Mouse (Mus musculus): ENCODE results near the gene Prkcq.
"Not testable (repeated sequence)": the region's sequence is repeated elsewhere in the genome, so short reads cannot be mapped to it uniquely, and the experiment has no call there.

Gene Prkcq

DNA sequence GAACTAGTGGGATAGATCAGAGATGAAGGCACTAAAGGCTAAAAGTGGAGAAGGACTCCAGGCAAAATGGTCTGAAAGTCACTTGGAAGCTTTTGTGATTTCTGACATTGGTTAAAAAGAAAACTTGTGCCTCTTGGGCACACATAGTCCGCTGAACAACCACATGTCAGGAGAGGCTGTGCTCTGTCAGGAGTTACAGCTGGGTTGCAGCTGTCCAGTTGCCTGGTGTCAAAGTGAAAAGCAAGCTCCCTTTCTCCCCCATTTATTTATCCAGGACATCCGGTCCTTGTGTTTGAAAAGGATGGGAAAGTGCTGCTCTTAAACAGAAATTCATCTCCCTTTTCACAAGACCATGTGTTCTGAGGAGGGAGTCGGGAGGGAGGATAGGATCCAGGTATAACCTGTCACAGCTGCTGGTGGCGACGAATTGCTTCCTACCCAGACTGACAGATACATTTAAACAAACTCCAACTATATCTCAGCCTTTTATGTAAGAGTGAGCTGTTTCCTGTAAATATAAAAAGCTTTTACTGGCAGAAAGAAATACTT, 122.8 kb downstream of the Prkcq start:
- DNase-seq: no peak

DNA sequence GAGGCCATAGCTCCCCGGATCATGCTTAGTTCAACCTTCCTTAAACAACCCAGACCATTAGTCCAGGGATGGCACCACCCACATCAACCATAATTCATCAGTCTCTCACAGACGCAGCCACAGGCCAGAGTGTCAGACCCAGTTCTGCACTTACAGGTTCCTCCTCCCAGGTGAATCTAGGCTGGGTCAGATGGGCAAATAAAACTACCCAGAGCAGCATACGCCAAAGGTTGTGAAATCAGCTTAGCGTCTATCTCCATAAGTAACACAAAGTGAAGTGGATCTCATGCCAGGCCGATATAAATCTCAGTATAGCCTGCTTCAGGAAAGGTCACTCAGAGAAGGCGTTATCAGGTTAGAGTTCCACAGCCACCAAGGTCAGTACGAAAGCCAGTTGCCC, 126.9 kb downstream of the Prkcq start:
- DNase-seq: no peak

DNA sequence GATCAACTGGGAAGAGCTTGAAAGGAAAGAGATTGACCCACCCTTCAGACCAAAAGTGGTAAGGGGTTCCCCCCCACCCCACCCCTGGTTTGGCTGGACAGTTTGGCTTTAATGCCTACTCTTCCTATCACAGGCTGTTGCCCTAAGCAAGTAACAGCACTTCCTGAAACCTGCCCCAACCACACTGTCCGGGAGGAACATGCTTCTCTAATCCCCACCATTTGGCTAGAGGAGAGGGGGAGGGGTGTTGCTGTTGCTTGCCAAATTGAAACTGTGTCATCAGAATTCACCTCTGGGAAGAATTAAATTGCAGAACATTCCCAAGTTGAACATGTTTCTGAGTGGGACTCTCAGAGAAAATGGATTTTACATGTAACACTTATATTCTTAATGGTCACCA, 127.5 kb downstream of the Prkcq start:
- no peak for DNase-seq

DNA sequence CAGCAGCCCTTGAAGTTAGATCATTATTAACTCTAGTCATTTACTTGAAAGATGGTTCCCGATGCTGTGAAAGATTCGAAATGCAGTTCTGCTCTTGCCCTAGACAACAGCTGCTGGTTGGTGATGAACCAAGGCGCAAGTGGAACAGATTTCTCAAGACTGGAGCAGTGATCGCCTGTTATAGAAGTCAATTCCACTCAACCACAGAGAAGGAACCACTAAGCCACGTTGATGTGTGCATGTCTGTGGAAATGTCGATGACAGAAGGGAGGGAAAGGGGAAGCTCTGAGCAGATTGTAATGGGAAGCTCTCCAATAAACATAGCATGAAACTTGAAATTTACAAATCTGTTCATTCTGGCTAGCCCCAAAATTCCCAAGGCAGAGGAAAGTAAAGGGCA, 128.5 kb downstream of the Prkcq start:
- DNase-seq: no peak

DNA sequence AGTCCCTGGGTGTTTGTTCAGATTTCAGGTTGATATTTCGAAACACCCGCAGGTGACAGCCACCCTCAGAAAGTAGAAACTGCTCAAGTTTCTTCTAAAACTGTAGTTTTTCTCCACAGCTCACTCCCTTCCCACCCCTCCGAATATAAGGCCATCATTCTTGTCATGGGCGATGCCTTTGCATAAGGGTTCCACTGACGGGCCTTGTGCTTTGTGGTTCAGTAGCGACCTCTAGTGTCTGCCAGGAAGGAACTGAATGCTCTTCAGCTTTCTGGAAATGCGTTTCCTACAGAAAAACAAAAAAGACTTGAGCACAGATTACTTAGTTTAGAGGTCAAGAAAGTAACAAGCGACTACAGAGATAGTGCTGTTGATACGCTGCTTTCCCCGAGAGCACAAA, 148.3 kb downstream of the Prkcq start:
- DNase-seq: no peak

DNA sequence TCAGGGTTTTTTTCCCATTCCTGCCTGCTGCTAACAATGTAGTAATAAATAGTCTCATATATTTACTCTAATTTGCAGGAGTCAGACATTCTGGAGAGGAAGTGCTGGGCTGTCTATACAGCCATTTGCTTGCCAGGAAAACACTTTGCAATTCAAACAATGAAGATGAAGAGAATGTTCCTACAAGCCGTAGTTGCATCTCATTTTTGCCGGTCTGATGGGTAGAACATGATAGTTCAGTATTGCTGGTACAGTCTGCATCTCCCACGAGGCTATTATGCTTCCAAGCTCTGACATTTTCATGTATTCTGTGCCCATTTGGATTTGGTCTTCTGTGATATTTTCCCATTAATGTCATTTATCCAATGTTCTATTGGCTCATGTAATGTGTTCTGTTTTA, 150.5 kb downstream of the Prkcq start:
- DNase-seq: no peak

DNA sequence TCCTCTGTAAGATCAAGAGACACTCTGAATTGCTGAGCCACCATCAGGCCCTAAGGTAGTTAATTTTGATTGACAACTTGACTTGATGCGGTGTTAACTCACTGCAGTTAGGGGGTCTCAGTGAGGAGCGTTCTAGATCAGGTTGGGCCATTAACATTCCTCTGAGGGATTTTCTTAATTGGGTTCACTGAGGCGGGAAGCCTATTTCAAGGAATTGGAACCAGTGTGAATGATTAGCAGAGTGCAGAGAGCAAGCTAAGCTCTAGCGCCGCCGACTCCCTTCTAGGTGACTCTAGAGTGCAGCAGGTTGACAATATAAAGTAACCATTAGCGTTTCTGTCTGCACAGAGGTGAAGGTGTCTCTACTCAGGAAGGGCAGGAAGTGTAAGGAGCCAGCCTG, 155.4 kb downstream of the Prkcq start:
- DNase-seq: no peak

DNA sequence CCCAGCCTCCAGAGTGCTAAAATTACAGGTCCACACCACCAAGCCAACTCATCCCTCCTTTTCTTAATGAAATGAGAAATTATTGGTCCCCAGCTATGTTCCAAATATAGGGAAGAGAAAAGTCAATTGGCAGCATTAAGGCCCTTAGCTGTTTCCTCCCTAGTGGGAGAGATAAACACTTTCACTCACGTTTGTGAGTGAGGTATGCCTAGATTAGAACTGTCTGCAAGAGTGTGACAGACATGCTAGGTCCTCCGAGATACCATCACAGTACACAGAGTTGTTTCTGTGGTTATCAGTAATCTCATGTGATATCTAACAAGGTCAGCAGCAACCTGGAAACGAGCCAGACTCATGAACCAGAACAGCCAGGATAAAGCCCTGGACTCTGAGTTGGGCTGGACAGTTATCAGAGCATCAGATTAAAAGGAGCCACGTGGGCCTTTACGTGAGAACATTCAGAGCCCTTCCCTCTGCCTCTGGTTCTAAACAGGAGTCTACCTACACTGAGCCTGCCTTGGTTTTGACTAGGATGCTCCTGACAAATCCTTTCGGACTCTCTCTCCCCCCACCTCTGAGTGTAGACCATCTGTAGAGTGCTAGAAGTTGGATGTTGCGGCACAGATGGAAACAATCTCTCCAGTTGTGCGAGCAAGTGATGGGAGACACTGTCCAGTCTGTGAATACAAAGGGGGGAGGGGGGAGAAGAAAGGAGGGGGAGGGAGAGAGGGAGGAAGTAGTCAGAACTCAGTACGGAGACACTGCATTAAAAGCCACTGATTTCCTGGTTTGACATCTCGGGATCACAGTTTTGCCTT, 157.7 kb downstream of the Prkcq start:
- DNase-seq: no peak

DNA sequence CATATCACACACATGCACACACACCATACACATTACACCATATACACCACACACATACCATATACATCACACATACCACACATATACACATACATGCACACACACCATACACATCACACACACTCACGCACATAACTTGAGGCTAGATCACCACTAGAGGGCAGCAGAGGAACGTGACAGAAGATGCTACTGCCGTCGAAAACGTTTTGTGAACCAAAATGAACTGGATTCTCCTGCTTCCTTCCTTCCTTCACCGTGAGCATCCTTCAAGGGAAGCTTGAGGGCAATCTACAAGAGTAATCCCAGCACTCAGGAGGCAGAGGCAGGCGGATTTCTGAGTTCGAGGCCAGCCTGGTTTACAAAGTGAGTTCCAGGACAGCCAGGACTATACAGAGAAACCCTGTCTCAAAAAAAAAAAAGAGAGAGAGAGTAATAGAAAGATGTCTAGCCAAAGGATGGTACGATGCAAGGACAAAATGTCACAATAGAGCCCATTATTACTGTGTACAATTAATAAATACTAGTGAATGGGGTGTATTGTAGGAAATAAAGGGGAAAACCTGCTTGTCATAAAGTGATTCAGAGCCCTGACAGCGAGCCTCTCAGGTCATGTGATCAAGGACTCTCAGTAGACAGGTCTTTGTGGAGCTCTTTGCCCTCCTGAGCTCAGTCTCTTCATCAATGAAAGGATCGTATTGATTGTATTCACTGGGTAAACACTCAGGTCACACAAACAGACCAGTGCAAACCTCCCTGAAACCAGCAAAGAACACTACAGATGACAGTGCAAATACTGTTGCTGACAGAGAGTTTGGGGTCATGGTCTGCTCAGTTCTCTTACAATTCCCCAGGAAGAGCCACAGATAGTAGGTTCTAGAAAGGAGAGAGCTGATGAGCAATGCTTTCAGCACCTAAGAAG, 159.9 kb downstream of the Prkcq start:
- peak; percentile 73 for DNase-seq

DNA sequence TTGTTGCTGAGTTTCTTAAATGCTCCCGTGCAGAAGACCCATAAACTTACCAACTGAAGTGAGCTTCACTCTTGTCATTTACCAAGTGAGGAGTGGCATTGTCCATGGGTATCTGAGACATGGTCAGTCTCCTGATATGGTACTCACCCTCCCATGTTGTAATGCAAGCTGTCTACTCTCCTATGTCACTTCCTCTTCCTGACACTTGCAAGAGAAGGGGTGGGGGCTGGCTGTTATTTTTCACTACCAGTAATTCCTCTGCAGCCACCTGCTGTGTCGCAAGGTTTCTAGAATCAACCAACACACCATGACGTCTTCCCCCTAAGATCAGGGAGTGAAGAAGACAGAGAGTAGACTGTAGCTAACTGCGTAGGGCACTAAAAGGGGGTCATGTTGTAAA, 160.6 kb downstream of the Prkcq start:
- DNase-seq: no peak

DNA sequence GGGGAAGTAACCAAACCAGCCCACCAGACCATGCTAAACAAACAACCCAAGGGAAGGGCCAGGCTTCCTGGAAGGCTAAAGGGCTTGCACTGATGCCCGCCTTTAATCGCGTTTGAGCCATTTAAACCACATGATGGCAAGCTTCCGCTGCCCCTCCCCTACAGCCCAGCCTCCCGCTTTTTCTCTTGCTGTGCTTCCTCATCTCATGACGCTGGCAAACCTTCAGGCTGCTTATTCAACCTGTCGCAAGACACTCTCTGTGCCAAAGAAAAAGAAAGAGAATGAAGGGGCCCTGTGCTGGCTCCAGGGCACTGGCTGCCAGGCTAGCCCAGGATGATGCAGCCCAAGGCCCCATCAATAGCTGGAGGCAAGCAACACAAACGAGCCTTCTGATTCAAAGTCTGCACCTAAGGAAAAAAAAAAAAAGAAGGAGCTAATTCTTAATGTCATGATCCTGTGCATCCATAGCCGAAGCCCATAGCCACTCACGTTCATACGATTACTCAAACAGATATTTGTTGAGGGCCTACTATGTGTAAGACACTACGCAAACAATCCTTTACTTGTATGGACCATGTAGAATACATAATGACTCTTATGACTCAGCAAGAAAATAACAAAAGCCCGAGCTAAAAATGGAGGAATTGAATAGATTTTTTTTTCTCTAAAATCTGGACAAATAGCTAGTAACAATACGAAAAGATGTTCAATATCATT, 161.6 kb downstream of the Prkcq start:
- no peak for DNase-seq

DNA sequence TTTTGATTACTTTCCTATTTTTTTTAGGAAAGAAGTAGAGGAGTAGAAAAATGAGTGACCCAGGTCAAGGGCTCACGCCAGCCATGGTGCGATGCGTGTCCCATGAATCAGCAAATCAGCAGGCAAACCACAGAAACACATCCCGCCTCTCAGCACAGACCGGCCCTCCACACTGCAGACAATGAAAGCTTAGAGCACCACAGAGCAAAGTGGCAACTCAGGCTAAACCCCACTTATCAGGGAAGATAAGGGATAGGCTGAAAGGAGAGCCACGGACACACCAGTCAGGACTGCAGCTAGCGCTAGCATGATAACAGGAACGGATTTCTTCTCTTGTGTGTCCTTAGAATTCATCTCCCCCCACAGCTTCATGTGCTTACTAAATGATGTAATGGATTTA, 164.4 kb downstream of the Prkcq start:
- DNase-seq: no peak

DNA sequence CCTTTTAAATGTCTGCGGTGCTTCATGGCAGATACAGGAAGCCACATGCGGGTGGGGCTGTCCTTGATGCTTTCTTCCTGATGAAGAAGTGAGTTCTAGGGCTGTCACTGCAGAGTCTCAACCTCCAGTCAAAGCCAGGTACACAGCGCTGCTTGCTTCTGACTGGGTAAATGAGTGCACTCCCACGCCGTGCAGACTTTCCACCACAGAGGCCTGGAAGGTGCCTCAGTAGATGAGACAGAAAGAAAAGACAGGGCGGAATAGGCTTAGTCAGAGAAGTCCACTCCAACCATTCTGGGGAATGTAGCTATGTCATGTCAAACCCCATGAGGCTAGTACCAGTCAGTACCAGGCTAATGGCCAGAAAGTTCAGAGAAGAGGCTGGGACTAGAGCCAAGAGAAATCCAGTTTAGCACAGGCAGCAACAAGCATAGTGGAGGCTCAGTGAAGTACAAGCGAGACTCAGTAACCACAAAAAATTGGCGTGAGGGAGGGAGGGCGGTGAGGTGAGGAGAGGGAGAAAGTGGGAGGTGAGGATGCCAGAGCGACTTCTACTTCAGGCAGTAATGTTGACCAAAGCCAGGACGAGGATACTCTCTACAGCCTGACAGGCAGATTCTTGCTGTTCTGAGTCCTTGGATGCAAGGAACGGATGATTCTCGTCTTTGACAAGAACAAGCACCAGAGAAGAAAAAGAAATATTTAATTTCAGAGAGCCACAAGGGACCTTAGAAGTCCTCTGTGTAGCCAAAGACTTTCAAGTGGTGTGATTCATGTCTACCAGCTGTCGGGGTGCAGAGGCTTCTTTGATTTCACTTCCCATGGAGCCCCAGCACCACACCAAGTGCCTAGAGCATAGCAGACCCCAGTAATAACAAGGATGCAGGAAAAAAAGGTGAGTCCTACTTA, 167.3 kb downstream of the Prkcq start:
- peak; percentile 25 for DNase-seq

DNA sequence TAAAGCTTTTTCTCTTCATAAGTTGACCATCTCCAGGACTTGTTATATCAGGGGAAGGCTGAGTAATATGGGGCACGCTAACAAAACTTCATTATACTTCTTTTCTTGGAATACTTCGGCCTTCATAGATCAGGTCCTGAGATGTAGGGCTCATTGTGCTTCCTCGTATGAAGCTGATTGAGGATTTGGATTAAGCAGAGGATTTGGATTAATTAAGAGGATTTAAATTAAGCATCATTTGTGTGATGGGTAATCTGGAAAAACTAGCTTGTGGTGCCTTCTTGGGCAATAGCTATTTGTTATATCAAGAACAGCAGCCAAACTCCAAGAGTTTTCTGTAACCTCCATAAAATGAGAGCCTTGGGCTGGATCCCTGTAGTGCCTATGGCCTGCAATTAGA, 172.8 kb downstream of the Prkcq start:
- no peak for DNase-seq

DNA sequence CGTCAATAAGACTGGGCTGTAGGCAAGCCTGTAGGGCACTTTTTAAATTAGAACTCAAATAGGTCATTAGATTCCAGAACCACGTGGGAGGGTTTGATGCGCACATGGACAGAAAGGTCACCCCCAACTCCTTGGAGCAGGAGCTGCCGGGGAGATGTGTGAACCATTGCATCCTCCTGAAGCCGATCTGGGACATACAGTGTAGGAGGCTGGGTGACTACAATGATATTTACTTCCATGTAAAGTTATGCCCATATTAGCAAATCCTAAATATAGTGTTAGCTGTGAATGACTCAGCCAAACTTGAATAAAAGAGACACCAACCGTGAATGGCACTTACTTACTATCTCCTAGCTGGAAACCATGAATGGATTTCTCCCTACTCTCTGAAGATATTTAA, 174.5 kb downstream of the Prkcq start:
- DNase-seq: not testable (repeated sequence)

DNA sequence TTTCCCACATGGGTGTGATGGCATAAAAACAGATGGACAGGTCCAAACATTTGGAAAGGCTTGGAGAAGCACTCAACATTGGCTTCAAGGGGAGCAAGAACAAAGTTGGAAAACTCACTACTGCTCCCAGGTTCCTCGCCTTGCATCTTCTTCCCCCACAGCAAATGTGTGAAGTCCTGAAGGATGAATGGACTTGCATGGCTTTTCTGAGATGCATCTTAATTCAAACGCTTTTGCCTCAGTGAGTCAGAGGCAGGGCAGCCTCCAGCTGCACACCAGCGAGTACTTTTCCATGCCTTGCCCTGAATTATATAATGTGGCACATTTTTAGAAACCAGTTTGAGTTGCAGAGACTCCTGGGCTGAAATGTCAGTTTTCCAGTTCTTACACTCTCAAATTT, 175.9 kb downstream of the Prkcq start:
- no peak for DNase-seq
